Mouse (Mus musculus) forelimb bud, embryonic 11.5 days (tissue): ENCODE results near the gene C2.
A peak's percentile ranks its signal among the peaks of the same experiment; 100 is the strongest.

Experiments
- DNase-seq: peaks from one replicate; pipeline ENCODE4 v3.0.0-alpha.2; 2012; ENCODE audit warnings: low read depth, low spot score

Gene C2

GRCm38 (mm10) chr17:34898160-34898586 is at the start of gene C2, which contains the start of gene Ehmt2:
C2 (minus strand) TSS chr17:34898265.
Ehmt2 (plus strand) TSS chr17:34898469.
- peak; percentile 73 for DNase-seq

- DNase-seq = no peak
Observed at GRCm38 (mm10) chr17:34947606-34948005, 49.5 kb upstream of the C2 start.

- DNase-seq = no peak
Observed at GRCm38 (mm10) chr17:34946486-34947140, 48.5 kb upstream of the C2 start.

- no peak for DNase-seq
Observed at GRCm38 (mm10) chr17:34944362-34944761, 46.3 kb upstream of the C2 start.

GRCm38 (mm10) chr17:34943128-34943815 is 45.2 kb upstream of the C2 start:
- no peak for DNase-seq

- DNase-seq = no peak
Observed at GRCm38 (mm10) chr17:34941344-34942041, 43.4 kb upstream of the C2 start.

- DNase-seq = no peak
Observed at GRCm38 (mm10) chr17:34937960-34938505, 40.0 kb upstream of the C2 start.

GRCm38 (mm10) chr17:34934830-34935229 is 36.8 kb upstream of the C2 start:
- DNase-seq = no peak

GRCm38 (mm10) chr17:34934031-34934430 is 36.0 kb upstream of the C2 start:
- no peak for DNase-seq

GRCm38 (mm10) chr17:34932287-34932686 is 34.2 kb upstream of the C2 start:
- DNase-seq = no peak

GRCm38 (mm10) chr17:34931735-34932098 is 33.7 kb upstream of the C2 start:
- no peak for DNase-seq

GRCm38 (mm10) chr17:34931061-34931734 is 33.1 kb upstream of the C2 start, which contains the start of gene Neu1:
Neu1 (plus strand) TSS chr17:34931253.
- DNase-seq = peak; percentile 95

GRCm38 (mm10) chr17:34928841-34929240 is 30.8 kb upstream of the C2 start:
- DNase-seq = no peak

GRCm38 (mm10) chr17:34927306-34928019 is 29.4 kb upstream of the C2 start:
- no peak for DNase-seq

GRCm38 (mm10) chr17:34924258-34924657 is 26.2 kb upstream of the C2 start:
- DNase-seq = no peak

GRCm38 (mm10) chr17:34922939-34923338 is 24.9 kb upstream of the C2 start:
- no peak for DNase-seq

GRCm38 (mm10) chr17:34917188-34917587 is 19.1 kb upstream of the C2 start:
- no peak for DNase-seq

- DNase-seq = no peak
Observed at GRCm38 (mm10) chr17:34916316-34916715, 18.3 kb upstream of the C2 start.

- DNase-seq = no peak
Observed at GRCm38 (mm10) chr17:34915410-34915831, 17.4 kb upstream of the C2 start.

- no peak for DNase-seq
Observed at GRCm38 (mm10) chr17:34913930-34914665, 16.0 kb upstream of the C2 start, which contains the start of gene Slc44a4. Slc44a4 (plus strand) TSS chr17:34914466.
